Mouse (Mus musculus) CH12F3 (cell line): ENCODE results near the gene Olfr1380.
"Not testable (repeated sequence)": the region's sequence is repeated elsewhere in the genome, so short reads cannot be mapped to it uniquely, and the experiment has no call there.

ENCODE experiments used
- in situ Hi-C: fragments of 300-500 bp; cut with MboI; formaldehyde crosslinking; loops from 2 replicates; pipeline ENCODE4 v1.14.3; 2020; ENCODE audit warnings: low sequenced_read_pairs

Gene Olfr1380

DNA sequence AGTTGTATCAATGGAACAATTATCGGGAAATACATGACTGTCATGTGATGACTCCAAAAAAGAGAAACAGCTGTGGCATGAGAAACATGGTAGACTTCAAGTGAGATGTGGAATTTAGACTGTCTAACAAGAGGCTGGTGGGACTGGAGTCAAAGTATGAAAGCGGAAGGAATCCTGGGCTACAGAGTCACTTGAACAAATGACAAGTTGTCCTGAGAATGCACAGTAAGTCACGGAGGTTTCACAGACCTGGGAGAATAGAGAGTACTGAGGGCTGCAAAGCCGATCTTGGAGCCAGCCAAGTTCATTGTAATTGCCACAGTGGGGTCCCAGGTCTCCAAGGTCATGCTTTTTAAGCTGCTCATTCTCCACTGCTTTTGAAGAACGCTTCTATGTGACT lies at the start of gene Olfr1380:
Gene Olfr1380, plus strand, starts transcription at position 301 of the 400 bp plus-strand sequence.
- in situ Hi-C loops = not testable (repeated sequence)

DNA sequence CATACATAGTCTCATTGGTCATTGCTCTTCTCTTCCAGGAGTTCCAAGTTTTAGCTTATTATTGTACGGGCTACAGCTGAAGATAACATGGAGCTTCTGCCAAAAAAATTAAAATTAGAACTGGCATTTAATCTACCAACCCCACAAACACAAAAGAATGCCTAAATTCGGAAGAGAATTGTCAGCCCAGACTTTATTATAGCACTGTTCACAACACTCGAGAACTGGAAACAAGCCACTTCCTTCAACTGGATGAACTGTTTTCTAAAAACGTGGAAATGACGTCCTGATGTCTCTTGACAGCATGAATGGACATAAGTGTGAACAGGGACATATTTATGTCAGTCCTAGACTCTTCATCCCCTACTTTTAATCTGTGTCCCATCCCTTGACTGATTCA lies 38.6 kb upstream of the Olfr1380 start:
- in situ Hi-C loops = no loop called here

DNA sequence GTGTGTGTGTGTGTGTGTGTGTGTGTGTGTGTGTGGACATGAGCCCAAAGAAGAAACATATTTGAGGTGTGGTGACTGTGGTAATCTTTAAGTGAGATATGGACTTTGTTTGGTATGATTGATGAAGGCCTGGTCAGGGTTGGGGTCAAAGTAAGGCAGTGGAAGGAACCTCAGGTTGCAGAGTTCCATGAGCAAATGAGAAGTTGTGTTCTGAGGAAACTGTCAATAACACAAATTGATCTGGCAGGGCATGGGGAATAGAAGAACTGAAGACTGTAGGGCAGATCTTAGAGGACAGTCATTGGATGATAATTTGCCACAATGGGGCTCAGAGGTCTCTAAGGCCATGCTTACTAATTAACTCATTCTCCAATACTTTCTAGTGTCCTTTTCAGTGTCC lies 37.3 kb upstream of the Olfr1380 start, which contains the start of gene Olfr1383:
Gene Olfr1383, plus strand, starts transcription at position 301 of the 400 bp plus-strand sequence.
- in situ Hi-C loops = no loop called here

DNA sequence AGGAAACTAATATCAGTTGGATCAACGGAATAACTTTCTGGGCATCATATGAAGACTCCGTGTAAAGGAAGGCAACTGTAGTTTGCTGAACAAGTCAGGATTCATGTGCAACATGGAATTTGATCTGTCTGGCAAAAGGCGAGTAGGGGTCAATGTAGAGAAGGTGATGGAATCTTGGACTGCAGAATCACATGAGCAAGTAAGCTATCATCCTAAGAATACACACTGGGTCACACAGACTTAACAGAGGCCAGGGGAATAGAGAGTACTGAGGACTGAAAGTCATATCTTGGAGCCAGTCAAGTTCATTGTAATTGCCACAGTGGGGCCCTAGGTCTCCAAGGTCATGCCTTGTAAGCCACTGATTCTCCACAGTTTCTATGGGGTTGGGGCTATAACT lies 28.7 kb upstream of the Olfr1380 start, which contains the start of gene Olfr1382:
Gene Olfr1382, plus strand, starts transcription at position 301 of the 400 bp plus-strand sequence.
- in situ Hi-C loops = loop anchor here (25.0 kb wide), 1 partner anchor 366 kb away; the partner anchor contains the start of gene Olfr1394

DNA sequence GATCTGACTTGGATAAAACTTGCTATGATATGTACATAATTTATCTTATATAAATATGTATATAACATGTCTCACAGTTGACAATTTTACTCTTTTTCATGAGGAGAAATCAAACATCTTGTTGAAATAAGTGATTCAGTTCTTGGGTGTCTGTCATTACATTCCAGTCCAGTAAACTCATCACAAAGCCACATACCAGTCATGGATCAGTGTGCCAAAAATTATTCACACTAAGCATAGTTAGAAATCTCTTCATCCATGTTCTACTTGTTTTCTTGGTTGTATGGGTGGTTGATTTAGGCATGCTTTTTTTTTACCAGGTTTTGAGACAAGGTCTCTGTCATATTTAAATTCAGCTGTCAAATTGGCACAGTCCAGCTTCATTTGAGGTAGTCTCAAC lies 23.9 kb upstream of the Olfr1380 start:
- in situ Hi-C loops = loop anchor here (25.0 kb wide), 1 partner anchor 370 kb away; the partner anchor contains the start of gene Olfr1394

DNA sequence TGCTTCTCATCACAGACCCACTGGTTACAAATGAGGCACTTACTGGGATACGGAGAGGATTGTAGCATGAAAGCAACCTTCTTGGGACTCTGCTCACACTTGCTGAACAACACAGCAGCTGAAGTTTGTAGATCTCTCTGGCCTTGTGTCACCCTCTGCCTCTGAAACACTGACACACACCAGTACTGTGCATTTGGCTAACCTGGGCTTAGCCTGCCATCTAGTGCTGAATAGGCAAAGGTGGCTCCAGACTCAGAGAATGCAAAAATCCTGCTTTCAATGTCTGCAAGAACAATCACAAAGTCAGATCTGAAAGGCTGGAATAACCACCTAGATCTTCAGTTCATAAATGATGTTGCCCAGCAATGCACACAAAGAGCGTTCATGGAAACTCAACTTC lies 20.0 kb upstream of the Olfr1380 start:
- in situ Hi-C loops = loop anchor here (25.0 kb wide), 1 partner anchor 374 kb away; the partner anchor contains the start of gene Olfr1394

DNA sequence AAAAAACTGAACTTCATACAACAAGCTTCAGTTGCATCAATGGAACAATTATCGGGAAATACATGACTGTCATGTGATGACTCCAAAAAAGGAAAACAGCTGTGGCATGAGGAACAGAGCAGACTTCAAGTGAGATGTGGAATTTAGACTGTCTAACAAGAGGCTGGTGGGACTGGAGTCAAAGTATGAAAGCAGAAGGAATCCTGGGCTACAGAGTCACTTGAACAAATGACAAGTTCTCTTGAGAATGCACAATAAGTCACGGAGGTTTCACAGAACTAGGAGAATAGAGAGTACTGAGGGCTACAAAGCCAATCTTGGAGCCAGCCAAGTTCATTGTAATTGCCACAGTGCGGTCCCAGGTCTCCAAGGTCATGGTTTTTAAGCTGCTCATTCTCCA lies 13.5 kb upstream of the Olfr1380 start, which contains the start of gene Olfr1381:
Gene Olfr1381, plus strand, starts transcription at position 301 of the 400 bp plus-strand sequence.
- in situ Hi-C loops = loop anchor here (25.0 kb wide), 1 partner anchor 381 kb away; the partner anchor contains the start of gene Olfr1394

DNA sequence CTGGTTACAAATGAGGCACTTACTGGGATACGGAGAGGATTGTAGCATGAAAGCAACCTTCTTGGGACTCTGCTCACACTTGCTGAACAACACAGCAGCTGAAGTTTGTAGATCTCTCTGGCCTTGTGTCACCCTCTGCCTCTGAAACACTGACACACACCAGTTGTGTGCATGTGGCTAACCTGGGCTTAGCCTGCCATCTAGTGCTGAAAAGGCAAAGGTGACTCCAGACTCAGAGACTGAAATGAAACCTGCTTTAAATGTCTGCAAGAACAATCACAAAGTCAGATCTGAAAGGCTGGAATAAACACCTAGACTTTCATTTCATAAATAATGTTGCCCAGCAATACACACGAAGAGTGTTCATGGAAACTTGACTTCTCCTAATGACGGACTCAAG lies 2.6 kb upstream of the Olfr1380 start:
- in situ Hi-C loops = not testable (repeated sequence)

DNA sequence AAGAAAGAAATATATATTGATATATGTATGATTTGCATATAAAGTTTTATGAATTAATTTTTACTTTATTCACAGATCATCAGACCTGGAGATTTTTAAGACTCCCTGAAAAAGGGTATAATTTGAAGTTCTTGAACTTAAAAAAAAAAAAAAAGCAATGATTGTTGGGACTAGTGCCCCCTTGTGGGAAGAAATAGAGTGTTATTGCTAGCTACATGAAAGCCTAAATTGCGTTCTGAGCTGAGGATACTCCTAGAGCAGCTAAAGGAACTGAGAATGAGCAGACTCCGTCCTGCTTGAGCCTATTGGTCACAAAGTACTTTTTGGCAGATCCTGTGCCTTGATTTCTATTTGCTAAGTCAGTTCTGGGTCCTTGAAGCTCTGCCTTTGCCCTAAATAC lies 18.4 kb downstream of the Olfr1380 start:
- in situ Hi-C loops = not testable (repeated sequence)

DNA sequence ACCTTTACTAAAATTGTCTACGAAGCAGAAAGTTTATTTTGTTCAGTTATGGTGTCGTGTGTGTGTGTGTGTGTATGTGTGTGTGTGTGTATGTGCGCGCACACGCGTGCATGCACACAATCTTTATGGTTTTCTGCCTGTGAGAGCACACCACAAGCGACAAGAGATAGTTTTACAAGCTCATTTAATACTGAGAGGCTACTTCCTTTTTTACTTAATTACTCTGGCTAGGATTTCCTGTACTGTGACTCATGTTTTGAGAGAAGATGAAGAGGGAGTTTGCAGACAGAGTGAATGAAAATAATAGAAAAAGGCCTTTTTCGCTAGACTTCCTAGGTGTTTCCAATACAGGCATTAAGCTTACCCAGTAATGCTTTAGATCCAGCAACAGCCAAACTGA lies 23.8 kb downstream of the Olfr1380 start:
- in situ Hi-C loops = not testable (repeated sequence)

DNA sequence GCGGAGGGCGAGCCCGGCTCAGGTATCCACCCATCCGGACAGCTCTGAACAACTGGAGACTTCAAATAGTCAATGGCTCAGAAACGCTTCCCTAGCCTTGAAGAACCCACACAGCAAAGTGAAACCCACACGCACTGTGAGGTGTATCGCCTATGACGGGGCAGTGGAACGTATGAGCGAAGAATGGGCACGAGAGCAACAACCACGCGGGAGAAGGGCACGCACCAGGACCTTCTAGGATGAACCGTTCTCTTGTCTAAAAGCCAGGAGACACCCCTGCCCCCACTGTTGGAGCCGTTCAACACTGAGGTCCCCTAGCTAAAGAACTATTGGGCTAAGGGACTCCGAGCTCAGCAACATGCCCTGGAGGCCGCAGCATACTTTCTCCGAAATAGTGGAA lies 33.5 kb downstream of the Olfr1380 start:
- in situ Hi-C loops = no loop called here

DNA sequence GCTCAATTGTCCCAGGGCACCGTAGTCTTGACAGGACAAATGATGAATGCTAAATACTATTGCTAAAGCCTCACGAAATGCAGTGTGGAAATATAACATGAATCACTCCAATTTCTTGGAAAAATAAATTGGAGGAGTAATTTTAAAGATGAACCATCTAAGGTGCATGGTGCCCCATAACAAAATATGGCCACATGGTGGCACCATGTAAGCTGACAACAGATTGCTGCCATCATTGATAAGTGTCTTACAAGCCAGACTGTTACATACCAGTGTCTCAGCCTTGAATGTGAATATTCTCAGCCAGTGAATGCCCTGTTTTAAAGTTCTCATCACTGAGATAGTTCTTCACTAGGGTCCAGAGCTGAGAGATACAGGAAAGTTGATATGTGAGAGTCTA lies 40.5 kb downstream of the Olfr1380 start:
- in situ Hi-C loops = not testable (repeated sequence)

DNA sequence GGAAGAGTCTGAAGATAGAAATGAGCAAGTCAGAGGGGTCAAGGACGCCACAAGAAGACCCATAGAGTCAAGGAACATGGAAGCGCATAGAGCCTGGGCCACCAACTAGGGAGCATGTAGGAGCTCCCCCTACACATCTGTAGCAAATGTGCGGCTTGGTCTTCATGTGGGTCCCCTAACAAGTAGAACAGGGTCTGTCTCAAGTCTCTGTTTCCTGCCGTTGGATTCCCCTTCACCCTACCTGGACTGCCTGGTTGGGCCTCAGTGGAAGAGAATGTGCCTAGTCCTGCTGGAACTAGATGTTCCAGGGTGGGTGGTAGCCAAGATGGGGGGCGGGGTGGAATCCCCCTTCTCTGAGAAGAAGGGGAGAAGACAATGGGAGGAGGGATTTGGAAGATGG lies 51.6 kb downstream of the Olfr1380 start:
- in situ Hi-C loops = not testable (repeated sequence)

DNA sequence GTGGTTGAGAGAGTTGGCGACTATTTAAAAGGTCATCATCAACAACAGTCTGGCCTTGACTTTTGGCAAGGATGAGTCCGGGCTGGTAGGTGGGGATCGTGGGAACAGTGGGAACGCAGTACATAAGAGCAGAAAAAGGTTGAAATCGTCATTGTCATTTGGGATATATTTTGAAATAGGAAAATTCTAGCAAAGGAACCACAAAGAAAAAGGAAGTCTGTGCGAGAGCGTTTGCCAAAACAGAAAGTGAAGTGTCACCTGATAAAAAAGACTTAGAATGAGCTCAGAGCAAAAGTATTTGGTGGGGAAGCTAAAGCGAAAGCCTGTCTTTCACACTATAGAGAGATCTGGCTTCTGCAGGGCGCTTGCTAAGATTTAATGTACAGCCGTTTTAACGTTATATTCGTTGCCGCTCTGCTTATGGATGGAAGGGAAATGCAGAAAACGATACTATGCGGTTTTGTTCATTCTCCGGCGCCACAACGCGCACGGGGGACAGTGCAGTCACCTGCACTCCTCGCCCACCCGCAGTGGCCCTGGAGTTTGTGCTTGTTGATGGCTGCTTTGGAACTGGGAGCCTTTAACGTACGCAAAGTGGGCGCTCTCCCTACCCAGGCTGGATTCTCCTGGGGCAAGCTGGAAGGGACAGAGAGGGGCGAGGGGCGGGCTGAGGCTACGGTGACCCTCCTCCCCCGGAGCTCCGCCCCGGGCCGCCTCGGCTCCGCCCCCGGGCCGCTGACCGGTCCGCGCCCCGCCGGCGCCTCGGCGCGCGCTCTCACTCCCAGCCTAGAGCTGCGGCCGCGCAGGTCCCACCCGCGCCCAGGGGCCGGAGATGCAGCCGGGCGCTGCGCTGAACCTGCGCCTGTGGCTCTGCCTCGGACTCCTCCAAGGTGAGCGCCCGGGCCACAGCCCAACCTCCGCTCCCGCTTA lies 52.5 kb downstream of the Olfr1380 start, which contains the start of gene Flt4:
Gene Flt4, plus strand, starts transcription at position 326 of the 930 bp plus-strand sequence.
- in situ Hi-C loops = not testable (repeated sequence)

DNA sequence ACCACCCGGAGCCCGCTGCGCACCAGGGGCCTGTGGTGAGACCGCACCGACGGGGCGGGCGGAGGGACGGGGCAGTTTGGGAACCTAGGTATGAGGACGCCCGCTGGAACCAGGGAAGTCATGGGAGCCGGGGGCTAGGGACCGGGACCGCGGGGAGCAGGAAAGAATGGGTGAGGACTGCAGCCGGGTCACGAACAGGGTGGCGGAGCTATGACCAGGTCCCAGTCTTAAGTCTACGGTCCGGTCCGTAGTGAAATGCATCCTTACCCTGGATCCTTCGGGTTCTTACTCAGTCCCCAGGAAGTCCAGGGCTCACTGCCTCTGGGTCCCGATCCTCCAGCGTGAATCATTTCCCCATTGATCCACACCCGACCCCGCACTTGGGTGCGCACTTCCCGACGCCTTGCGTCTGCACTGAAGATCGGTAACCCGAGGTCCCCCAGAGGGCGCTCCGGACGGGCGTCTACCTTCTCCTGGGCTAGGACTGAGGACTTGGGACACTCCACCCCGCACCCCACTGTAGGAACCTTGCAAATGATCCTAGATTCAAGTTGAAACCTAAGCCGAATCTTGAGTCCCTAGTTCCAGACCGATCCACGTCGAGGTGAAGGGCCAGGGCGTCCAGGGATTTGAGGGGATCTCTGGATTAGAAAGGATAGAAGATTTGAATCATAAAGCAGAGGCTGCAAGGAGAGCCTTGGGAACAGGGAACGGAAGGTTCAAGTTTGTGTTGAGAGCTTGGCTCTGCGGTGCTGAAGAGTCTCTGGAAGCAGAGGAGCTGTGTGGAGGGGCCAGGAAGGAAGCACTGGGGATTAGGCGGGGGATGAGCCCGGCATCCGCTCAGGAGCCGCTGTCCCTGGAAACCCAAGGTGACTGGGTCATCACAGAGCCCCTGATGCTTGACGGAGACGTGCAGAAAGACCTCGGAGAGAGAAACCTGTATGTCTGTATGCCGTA lies 53.5 kb downstream of the Olfr1380 start:
- in situ Hi-C loops = not testable (repeated sequence)

DNA sequence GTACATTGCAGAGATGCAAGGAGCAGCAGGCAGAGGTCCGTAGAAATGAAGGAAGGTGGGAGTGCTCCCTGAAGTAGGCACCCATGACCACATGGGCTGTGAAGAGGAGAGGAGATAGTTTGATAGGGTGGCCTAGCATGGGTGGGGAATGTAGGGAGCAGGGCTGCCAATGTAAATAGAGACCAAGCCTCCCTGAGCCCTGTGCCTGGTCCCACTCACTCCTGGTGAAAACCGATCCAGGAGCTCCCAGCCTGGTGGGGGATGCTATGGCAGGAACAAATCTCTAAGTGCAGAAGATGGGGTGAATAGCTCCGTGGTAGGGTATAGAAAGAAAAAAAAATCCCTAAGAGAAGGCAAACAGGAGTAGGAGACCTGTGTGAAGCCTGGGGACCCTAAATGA lies 54.7 kb downstream of the Olfr1380 start:
- in situ Hi-C loops = not testable (repeated sequence)

DNA sequence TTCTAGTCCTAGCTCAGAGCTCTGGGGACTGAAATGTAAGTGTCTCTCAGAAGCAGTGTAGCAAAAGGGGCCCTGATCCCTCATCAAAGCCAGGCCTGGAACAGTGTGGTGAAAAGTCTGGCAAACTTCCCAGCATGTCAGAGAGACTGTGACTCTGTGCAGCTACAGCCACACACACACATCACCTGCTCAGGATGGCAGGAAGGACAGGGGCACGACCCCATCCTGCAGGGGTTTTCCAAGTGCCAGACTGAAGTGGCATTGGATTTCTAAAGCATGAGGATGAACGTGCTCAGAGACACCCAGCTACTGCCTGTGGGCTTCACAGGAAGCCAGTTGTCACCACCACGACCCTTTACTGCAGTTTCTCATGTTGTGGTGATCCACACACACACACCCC lies 55.5 kb downstream of the Olfr1380 start:
- in situ Hi-C loops = no loop called here

DNA sequence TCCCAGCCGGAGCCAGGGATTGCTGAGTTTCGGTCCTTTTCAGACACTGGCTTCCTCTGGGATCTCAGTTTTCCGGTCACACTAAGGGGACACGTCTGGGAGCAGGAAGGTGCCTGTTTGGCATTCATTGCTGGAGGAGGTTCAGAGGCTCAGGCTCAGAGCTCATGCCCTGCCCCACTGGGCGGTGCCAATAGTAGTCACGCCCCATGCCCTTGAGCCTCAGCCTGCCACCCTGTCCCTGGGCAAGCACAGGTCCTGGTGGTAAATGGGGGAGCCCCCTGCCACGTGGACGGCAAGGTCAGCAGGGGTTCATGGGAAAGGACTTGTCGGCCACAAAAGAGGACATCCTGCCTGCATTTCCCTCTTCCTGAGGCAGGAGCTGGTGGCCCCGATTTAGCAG lies 56.7 kb downstream of the Olfr1380 start:
- in situ Hi-C loops = no loop called here
